Mouse (Mus musculus) small intestine, adult 10 weeks (tissue): ENCODE measurements around the gene Scn4a. TPM values are rescaled to one million over a fixed set of nuclear protein-coding genes. Genes with fewer than 3 reads are reported as not detected.

Experiments
- polyA plus RNA-seq: library from polyadenylated mRNA; stranded (reverse); fragments of 350-450 nt; fragmentation: Illumina TruSeq; extraction: RNeasy Lipid Tissue Mini Kit (QIAGEN cat#74804); gene quantifications from one replicate; pipeline ENCODE4 v1.2.3, GENCODE M21; 2014; ENCODE audit warnings: low replicate concordance

Gene Scn4a
- polyA plus RNA-seq = not detected

DNA sequence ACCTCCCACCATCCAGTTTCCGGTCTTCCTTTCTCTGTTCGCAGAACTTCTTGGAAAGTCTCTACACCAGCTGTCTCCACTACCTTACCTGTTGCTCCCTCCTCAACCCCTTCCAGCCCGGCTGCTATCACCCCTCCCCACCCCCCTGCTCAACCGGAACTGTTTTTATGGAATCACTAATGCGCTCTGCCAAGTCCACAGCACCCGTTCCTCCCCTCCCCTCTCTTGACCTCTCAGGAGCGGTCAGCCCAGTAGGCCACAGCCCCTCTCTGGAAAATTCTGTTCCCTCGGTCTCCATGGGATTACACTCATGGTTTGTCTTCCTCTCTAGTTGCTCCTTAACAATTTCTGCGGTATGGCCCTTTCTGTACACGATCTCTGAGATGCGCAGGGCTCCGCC lies at the start of gene Scn4a:
Gene Scn4a, minus strand, starts transcription at position 101 of the 400 bp plus-strand sequence.

DNA sequence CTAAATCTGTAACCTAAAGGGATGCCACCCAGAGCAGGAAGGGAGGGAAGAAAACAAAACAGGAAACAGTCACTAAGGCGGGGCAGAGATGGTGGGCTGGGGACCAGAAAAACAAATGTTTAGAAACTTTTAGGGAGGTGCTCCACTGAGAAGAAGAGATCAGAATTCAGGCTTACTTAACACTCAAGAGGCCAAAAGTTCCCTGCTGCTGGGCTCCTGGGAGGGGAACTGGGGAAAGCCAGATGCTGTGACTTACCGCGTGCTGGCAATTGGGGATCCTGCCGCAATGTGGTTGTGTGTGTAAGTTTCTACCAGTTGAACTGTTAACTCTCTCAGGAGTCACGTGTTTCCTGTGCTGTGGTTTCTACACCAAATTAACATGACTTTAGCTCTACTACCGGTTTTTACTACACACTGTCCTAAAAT lies 34.7 kb upstream of the Scn4a start, which contains the start of gene Icam2:
Gene Icam2, minus strand, starts transcription at position 285 of the 426 bp plus-strand sequence.

DNA sequence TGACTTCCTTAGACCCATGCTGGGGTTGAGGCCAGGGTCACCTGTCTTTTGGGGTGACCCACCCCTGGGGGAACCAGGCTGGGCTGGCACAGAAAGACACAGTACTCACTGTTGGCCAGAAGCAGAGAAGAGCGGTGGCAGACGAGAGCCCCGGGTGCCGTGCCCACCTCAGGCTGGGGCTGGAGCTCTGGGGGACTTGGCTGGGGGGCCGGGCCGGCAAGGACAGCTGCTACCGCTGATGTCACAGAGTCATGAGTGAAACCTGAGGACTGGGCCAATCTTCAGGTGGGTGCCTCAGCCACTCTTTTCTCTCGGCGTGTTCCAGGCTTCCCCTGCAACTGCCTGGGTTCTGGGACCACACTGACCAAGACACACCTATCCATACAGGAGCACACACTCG lies 12.3 kb upstream of the Scn4a start, which contains the start of gene Prr29:
Gene Prr29, plus strand, starts transcription at position 107 of the 400 bp plus-strand sequence.

DNA sequence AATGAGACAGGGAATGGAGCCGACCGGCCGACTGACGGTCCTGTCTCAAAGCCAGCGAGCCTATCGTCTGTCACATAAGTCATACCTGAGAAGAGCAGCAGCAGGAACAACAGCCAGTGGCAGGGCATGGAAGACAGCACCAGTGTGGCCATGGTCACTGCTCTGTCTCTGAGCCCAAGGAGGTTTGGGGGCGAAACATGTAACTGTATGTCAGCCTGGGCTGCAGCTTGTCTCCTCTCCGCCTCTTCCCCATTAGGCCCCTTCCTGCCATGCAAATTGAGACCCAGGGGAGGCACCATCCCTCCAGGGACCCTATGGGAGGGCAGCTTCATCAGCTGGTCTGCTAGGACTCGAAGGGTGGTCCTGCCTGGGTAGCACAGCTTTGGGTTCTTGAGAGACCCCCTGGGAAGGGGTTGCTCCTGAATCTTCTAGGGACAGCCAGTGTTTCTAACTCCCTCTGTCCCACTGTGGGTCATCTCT lies 38.7 kb downstream of the Scn4a start, which contains the start of gene Cd79b:
Gene Cd79b, minus strand, starts transcription at position 430 of the 480 bp plus-strand sequence.

DNA sequence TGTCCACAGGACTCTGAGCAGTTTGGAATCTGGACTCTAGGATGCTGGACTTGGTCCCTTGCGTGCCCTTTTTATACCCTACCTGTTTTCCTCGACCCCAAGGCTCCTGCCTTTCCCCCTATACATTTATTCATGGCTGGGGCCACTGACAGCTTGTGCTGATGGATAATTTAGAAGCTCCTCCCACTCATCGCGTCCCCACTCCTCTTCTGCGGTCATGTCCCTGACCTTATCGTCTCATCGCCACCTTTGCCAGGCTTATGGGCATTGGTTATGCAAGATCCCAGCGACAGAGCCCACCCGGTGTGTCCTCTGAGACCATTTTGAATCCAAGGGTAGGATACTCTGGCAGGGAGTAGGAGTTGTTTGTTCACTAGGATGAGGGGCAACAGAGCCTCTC lies 51.3 kb downstream of the Scn4a start, which contains the start of gene Gh:
Gene Gh, minus strand, starts transcription at position 101 of the 400 bp plus-strand sequence.

DNA sequence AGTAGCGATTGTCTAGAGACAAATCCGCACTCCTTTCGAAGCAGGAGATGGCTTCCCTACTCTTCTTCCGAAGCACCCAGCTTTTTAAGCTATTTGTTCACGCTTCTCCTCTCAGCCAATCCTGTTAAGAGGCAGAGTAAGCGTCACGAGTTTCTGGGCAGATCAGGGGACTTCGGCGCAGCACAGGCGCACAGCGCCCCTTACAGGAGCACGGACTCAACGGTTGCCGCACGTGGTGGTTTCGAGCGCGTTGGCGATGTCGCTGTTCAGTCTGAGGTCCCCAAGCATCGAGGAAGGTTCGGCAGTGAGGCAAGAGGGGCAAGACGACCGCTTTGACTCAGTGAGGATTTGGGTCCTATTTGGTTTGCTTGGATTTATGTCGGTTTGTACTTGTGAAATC lies 76.6 kb downstream of the Scn4a start, which contains the start of gene Tcam1:
Gene Tcam1, plus strand, starts transcription at position 219 of the 400 bp plus-strand sequence.

DNA sequence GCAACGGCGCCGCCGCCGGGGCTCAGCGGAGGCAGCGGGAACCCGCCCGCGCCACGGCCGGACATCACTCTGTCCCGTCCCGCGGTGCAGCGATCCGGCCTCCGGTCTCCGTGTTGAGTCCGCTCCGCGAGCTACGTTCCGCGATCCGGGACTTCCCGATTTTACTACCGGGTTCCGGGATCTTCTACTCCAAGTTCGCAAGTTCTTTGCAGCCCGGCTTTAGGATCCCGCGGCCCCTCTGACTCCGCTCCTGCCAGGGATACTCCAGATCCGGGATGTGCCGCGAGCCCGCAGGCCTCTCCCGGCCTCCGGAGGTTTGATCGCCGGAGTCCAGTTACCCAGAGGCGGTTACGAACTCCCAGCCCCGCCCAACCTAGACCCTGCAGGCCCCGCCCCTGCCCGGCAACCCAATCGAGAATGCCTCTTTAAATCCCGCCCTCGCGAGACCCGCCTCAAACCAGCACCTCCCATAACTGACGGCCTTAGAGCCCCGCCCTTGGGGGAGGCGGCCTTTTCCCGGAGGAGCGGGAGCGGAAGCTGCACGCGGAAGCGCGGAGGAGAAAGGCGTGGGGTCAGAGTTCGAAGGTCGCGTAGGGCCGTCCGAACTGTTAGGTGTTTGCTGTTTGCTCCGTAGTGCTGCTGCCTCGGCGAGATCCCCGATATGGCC lies 80.3 kb downstream of the Scn4a start, which contains the start of gene Smarcd2:
Gene Smarcd2, minus strand, starts transcription at position 329 of the 667 bp plus-strand sequence.

Other genes starting within 250 kb of the Scn4a start
- not detected for gene Gm10840, start 192.4 kb downstream of the Scn4a start, polyA plus RNA-seq
- gene Limd2, start 192.4 kb downstream of the Scn4a start, polyA plus RNA-seq = 1.6 TPM
- gene Strada, start 151.1 kb downstream of the Scn4a start, polyA plus RNA-seq = 3.2 TPM
- 131 TPM for gene Ccdc47, start 136.9 kb downstream of the Scn4a start, polyA plus RNA-seq
- gene Ddx42, start 136.4 kb downstream of the Scn4a start, polyA plus RNA-seq = 34.6 TPM
- gene Ftsj3, start 97.2 kb downstream of the Scn4a start, polyA plus RNA-seq = 5.4 TPM
- gene Psmc5, start 97.1 kb downstream of the Scn4a start, polyA plus RNA-seq = 15.4 TPM
- 9.3 TPM for gene Smarcd2, start 80.3 kb downstream of the Scn4a start, polyA plus RNA-seq
- not detected for gene Tcam1, start 76.6 kb downstream of the Scn4a start, polyA plus RNA-seq
- gene Gh, start 51.4 kb downstream of the Scn4a start, polyA plus RNA-seq = not detected
- gene Cd79b, start 38.5 kb downstream of the Scn4a start, polyA plus RNA-seq = 2.1 TPM
- not detected for gene Prr29, start 12.2 kb upstream of the Scn4a start, polyA plus RNA-seq
- gene Icam2, start 34.8 kb upstream of the Scn4a start, polyA plus RNA-seq = not detected
- gene Ern1, start 134.6 kb upstream of the Scn4a start, polyA plus RNA-seq = 17.7 TPM